Mouse (Mus musculus) retina, postnatal 1 day (tissue): Measurements from ENCODE around the gene Dcst2.
A peak's percentile ranks its signal among the peaks of the same experiment; 100 is the strongest.

Experiments used
- DNase-seq: peaks from one replicate; pipeline ENCODE4 v3.0.0-alpha.2; 2012

Dcst2 gene

GRCm38 (mm10) chr3:89361675-89362074, at the start of gene Dcst2:
TSS of gene Dcst2 (plus strand) at chr3:89361975.
- DNase-seq: no peak

DNA sequence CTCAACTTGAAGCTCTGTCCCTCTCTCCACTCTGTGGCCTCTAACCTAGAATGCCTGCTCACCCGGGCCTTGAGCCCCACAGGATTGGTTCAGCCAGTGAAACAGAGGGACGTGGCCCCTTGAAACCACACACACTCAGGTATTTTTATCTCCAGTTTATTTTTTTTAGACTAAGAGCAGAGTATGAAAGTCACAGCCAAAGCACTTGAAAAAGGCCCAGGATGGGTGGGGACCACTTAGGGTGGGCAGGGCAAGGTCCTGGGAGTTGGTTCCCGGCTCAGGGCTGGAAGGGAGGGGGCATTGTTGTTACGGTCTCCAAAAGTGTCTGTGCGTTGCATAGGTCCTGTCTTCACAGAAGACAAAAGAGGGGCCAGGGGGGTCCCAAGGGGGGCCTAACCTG, 47.4 kb upstream of the Dcst2 start:
- DNase-seq: no peak

GRCm38 (mm10) chr3:89314791-89315190, 47.0 kb upstream of the Dcst2 start:
- no peak for DNase-seq

GRCm38 (mm10) chr3:89315195-89315929, 46.4 kb upstream of the Dcst2 start:
- peak; percentile 92 for DNase-seq

DNA sequence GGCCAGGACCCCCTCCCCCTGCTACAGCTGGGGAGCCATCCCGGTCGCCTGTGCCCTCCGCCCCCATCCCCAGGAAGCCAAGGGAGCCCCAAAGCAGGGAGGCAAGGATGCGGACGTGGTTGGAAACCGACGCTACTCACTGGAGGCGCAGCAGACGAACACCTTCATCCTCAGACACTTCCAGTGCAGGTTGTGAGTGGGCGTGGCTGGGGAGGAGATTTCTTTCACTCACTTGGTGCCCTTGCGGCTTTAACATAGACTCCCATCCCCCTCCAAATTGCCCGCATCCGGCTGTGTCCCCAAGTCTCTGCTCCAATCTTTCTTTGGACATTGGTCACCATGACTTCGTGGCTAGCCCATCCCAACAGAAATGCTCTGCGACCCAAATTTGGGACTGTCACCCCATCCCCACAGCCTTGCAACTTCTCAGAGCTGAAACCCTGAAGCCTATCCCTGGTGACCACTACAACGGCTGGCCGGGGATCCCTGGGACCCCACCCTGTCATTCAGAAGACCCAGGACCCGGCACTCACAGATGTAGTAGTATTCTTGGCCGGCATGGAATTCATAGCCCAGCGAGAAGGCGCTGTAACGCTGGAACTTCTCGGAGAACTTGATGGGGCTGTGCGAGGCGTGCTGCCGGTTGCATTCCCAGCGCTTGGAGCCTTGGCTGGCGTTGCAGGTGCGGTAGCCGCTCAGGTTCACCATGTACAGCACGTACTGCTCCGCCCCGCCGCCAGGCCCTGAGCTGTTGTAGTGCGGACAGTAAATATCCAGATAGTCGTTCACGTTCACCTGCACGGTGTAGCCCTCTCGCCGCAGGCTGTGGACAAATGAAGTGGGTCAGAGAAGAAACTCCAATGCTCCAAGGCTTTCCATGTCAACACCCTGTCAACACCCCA, 45.6 kb upstream of the Dcst2 start:
- DNase-seq: no peak

DNA sequence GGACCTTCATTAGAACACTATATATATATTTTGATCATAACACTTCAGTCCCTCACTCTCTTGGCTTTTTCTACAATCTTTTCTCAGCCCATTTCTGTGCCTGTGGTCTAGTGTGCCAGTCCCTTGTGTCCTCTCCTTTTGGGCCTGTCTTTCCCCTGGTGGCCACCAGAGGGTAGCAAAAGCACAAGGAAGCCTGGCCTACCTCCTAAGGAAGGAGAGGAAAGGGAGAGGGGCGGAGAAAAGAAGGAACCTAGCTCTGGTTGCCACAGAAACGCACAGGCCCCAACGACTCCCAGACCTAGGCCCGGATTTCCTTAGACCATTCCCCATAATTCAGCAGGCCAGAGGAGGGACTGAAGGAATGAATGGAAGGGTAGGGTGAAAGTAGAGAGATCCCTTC, 44.9 kb upstream of the Dcst2 start:
- DNase-seq: peak; percentile 93

DNA sequence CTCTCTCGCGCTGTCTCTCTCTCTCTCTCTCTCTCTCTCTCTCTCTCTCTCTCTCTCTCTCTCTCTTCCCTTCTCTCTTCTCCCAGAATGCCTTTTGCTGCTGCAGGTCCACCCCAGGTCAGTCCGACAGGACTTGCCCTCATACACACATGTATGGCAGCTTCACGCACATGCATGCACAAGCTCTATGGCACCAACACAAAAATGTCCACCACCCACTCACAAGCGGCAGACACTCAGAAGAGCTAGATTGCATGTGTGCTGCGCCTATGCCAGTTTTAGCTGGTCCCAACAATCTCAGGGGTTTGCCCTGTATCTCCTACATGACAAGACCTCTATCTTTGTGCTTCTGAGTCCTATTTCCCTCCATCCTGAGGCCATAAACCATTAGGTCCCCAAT, 44.5 kb upstream of the Dcst2 start:
- DNase-seq: no peak

DNA sequence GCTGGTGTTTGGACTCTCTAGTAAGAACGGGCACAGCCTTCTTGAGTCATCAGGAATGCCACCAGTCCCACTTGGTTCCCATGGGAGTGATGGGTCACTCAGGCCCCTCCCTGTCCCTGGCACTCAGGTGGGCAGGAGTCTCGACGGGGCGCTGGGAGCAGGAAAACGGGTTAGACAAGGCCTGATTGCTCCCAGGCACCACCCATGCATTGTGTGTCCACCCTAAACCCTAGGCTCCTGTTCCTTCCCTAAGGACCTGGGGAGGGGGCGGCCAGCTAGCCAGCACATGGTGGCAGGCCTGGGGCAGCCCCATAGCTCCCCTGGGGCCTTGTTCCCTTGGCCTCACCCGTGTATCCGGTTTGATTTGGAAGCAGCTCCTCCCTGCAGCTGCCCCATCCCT, 43.5 kb upstream of the Dcst2 start:
- DNase-seq: no peak

GRCm38 (mm10) chr3:89318971-89319590, 42.7 kb upstream of the Dcst2 start:
- no peak for DNase-seq

- peak; percentile 62 for DNase-seq
Measured at GRCm38 (mm10) chr3:89319591-89320350, 42.0 kb upstream of the Dcst2 start.

DNA sequence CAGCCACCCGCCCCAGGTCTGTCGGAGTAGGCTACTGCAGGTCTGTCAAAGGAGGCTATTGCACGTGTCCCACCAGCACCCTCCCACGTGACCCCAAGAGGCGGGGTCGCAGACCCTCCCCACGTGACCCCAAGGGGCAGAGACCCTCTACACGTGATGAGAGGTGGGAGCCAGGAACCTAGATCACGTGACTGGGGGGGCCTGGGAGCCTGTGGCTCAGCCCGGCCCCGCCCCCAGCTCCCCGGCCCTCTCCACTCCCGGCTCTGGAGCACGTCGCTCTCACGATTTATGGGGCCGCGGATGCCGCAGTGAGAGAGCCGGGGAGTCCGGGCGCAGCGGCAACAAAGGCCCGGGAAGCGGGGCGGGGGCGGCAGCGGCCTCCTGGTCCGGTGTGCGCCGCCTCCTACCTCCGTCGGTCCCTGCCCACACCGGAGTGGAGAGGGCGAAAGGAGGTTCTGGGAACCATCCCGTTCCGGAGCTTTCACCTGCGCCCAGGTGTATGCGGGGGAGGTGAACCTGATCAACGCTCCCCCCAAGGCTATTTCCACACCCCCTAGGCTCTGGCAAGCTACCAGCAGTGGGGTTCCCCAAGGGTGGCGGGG, 41.1 kb upstream of the Dcst2 start:
- peak; percentile 79 for DNase-seq

DNA sequence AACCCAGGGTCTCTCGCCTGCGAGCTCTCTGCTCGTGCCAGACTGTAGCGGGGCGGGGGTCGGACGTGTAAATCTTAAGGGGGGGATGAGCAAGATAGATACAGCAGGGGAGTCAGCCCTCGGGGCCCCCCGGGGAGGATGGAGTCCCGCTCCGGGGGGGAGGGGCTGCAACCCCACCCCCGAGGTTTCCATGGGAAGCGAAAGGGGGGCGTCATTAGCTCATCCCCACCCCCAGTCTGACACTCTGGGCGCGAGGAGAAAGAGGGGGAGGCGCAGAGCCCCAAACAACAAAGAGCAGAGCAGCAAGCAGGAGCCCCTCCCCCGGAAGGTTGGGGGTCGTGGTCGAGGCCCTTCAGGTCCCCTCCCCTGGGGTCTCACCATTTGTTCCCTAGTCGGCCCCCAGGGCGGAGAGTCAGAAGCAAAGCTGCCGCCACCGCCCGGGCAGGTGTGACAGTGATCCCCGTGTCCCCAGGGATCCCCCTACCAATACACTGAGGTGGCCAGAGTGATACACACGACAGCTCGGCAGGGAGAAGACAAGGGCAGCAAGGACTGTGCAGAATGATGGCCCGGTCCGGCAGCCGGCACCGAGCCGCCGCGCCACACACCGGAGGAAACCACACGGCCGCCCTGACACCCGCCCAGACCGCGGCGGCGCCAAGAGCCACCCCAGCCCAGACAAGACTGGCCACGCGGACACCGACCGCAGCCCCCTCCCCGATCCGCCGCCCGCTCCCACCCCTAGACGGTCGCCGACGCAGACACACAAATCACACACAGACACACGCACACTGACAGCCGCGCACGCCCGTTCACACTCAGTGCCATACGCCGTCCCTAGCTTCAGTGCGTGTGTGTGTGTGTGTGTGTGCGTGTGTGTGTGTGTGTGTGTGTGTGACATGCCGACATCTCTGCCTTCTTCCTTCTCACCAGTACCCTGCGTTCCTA, 40.3 kb upstream of the Dcst2 start:
- DNase-seq: peak; percentile 65

DNA sequence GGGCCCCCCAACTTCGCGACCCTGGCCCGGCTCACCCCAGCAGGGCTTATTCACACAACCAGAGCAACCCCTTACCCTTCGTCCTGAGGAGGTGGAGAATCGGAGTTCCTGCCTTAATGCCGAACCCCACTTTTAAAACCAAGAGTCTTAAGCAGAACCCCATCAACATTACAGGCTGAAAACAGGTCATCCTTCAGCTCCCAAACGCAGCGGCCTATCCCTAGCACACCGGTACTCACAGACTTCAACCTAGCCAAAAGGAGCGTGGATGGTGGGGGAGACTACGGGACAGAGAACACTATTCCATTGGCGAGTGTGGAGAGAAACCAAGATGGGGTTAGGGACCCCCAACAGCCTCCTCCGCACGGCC, 39.7 kb upstream of the Dcst2 start:
- no peak for DNase-seq

DNA sequence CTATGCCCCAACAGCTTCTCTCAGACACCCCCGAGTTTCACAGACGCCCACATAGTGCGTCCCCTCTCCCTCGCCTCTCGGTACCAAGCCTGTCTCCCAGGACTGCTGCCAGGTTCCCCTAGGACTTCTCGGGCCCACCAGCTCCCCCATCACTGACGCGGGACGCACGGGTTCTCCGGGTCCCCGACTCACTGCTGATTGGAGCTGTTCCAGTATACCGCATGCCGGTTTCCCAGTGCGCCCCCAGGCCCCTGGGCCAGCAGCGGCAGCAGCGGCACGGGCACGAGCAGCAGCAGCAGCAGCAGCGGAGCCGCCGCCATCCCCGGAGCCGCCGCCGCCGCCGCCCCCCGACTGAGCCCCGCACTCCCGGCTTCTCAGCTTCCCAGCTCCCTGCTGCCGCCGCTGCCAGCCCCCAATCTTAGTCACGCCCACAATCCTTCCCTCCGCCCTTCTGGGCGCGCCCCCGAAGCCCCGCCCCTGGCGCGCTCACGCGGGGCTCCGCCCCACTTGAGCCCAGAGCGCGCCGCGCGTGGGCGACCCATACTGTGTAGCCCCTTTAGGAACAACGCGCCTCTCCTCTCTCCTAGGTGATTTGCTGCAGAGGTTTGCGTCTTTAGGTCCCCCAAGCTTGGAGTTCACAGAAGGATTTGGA, 39.1 kb upstream of the Dcst2 start, which contains the start of gene Efna3:
Efna3 (minus strand) TSS at position 452 of the 652 bp plus-strand sequence.
- DNase-seq: peak; percentile 89

DNA sequence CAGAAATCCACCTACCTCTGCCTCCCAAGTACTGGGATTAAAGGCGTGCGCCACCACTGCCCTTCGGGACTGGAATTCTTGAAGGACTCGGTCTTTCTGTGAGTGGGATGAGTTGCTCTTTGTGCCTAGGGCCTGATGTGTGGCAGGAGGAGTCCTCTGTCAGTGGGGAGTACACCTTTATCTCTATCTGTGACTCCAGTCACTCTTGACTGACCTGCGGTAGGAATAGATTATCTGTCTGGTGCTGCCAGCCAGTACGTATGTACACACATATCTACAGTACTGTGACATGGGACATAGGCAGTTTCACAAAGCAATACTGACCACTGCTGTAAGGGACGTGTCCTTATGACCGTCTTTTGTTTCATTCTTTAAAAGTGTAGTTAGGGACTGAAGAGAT, 35.9 kb upstream of the Dcst2 start:
- no peak for DNase-seq

DNA sequence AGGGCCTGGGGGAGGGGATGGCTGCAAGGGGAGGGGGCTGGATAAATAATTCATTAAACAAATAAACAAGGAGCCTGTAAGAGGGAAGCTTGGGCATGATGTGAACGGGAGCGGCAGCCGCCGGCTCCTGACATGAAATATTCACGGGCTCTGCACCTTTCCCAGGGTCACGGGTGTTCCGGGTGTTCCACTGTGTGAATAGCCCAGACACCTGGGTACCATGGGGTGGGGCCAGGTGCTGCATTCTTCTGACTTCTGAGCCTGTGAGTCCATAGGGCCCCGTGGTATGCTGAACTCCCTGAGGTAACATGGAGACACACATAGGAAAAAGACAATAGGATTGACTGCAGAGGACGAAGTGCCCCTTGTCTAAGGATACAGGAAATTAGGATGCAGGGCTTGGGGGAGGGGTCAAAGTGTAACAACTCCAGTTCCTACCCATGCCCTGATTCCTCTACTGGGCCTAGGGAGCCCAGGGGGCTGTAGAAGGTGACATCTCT, 34.4 kb upstream of the Dcst2 start:
- no peak for DNase-seq

GRCm38 (mm10) chr3:89328623-89329022, 33.2 kb upstream of the Dcst2 start:
- DNase-seq: no peak

DNA sequence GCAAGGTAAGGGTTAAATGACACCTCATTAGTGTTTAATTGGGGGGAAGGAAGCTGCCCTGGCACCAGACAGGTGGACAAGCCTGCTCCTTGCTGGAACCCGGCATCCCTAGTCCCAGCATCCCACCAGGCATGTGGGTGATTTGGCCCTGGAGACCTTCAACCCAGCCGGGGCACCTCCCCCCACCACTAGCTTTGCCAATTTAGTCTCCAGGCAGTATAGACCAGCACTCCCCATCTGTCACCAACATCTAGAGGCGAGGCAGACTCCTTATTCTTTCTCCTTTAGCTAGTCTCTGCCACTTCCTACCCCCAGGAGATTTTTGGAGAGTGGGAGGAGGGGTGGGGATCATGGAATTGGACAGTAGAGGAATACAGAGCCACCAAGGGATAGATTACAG, 31.4 kb upstream of the Dcst2 start:
- DNase-seq: no peak

GRCm38 (mm10) chr3:89330948-89331347, 30.8 kb upstream of the Dcst2 start:
- peak; percentile 83 for DNase-seq

DNA sequence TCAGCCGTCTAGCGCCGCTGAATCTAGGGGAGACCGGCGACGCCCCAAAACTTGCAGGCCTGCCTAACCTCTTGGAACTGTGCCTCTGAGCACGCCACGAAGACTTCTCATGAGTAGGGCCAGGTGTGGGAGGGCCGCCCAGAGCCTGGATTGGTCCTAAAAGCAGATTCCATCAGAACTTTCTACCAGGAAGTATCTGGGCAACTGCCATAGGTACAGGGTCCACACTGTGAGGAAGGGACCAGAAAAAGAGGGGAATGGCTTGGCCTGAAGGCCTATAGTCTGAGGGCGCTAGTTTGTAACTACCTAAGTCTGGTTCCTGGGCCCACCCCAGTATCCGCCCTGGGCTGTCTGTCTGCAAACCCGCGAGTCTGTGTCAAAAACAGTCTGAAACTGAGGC, 30.2 kb upstream of the Dcst2 start:
- DNase-seq: no peak

DNA sequence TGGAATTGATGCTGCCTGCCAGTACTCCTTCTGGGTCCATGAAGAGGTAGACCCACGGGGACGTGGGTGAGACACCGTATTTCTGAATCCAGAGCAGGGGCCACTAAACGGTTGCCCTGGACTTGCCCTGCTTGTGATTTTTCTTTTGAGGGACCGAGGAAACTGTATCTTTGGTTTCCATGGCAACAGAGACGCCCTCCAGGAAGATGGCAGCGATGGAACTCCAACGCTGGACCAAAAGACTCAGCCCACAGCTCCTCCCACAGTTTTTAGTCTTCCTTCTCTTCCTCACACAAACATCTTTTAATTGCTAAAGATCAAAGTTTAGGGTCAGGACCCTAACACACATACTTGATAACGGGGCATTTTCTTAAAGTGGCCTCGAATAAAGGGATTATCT, 29.8 kb upstream of the Dcst2 start:
- DNase-seq: no peak
